Mouse (Mus musculus): ENCODE measurements around the gene Rnf212b.

Rnf212b gene

DNA sequence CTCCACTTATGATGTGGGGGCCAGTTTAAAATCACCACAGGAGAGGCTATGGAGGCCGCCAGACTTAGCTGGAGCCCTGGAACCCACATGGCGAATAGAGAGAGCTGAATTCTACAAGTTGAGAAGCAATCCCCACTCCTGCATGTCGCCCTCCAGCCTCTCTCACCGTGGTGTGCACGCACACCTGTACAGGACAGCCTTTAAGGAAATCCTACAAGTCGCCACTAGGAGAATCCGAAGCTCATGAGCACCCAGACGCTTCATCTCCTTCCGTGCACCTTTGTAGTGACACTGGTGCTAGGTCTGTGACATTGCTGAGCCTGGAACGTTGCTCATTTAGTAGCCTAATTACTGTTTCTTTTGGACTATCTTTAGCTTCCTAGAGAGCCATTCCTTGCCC, 14.3 kb upstream of the Rnf212b start:
- DNase-seq: peak; percentile 61

DNA sequence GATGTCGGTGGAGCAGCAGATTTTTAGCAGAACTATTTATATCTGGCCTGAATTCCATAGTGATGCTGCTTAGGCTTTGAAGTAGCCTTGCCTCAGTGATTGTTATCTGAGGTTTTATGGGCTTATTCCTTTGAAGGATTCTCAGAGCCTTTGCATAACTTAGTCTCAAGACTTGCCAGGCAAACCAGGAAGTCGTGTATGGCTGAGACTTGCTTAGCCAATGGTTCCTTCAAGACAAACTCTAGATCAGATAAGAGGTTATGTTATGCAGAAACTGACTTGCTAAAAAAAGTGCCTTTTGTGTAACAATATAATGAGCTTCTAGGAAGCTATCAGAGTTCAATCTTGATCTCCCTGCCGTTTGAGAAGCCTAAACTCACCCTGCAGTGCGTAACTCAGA, 11.5 kb upstream of the Rnf212b start:
- no peak for DNase-seq

DNA sequence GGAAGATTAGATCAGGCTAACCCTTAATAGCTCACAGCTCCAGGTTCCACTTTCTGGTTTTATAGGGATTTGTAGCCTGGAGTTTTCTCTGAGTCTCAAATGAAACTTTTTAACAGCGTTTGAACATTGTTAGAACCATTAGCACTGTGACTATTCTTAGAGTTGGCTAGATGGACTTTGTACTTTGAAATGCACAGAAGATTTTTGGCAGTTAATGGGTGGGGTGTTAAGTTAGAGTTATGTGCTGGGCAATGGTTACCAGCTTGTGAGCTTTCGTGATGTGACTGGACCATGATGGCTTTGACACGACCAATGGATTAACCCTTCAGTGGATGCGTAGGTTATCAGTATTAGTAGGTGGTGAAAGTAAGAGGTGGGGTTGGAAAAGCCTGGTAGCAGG, 7.8 kb upstream of the Rnf212b start:
- DNase-seq: peak; percentile 15

DNA sequence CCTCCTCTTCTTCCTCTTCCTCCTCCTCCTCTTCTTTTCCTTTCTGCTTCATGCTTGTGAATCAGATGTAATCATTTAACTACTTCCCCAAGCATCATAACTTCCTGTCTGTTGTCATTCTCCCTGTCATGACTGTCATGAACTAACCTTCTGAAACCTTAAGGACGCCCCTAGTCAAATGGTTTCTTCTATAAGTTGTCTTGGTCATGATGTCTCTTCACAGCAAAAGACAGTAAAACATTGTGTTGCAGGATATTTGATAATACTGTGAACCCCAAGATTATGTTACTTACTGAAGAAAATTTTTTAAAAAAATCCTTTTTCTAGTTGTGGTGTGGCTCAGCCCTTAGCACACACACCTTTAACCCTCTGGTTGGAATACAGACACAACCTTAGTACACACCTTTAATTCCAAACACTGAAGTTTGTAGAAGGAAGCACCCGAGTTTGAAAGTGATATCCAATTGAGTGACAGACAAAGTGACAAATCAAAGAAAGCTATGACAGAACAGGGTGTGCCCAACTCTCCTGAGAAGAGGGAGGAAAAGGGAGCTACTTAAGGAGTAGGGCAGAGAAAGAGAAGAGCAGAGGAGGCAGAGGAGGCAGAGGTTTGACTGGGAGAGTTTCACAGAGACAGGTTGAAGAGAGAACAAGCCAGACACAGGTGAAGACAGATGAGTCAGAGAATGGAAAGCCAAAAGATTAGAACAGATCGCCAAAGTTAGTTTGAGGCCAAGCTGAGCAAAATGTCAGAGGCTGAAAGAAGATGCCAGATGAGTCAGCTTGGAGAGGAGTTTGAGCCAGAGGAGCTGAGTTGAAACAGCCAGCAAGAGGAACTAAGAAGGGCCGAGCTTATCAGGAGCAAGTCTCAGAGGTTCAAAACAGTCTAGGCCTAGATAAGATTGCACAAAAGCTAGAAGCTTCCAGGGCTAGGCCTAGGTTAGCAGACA, 4.9 kb upstream of the Rnf212b start:
- peak; percentile 88 for DNase-seq

DNA sequence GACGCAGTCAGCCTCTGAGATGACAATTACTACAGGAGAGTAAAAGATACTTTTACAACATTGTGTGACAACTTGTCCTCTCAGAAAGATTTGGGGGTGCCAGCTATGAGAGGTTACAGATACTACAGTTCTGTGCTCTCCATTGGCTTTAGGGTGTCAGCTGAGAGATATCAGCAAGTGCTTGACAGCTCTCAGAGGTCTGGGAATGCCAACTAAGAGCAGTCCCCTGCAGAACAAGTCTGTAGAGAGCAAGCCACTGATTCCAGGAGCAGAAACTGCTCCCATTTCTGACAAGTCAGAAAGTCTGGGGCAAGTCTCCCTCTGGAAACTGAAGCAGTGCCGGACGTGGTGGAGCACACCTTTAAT, 4.3 kb upstream of the Rnf212b start:
- peak; percentile 37 for DNase-seq

DNA sequence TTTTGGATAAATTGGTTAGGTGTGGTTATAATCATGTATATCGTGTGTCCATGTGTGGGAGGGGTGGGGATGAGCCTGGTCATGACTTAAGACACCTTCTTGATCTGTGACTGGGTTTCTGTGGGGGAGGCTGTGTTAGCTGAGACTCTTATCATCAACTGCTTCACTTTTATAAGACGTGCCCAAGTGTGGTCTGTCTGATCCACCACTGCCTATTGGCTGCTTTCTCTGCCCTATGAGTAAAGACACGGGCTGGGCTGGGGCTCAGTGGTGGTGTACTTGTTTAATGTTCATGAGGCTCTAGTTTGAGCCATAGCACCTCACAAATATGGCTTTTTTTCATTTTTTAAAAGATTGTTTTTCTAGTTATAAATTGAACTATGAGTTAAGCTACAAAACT, 1.8 kb downstream of the Rnf212b start:
- DNase-seq: peak; percentile 76

DNA sequence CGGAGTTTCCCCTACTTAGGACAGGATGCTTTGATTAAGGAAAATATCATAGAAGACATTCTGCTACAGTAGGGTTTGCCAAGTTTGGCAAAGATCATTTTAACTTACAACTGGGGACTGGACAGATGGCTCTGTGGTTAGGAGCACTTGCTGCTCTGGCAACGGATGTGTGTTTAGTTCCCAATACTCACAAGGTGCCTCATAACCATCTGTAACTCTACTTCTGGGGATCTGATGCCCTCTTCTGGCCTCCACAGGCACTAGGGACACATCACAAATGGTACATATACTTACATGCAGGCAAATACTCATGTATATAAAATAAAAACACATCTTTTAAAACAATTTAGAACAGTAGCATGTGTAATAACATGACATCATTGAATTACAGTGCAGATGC, 3.9 kb downstream of the Rnf212b start:
- DNase-seq: peak; percentile 53

DNA sequence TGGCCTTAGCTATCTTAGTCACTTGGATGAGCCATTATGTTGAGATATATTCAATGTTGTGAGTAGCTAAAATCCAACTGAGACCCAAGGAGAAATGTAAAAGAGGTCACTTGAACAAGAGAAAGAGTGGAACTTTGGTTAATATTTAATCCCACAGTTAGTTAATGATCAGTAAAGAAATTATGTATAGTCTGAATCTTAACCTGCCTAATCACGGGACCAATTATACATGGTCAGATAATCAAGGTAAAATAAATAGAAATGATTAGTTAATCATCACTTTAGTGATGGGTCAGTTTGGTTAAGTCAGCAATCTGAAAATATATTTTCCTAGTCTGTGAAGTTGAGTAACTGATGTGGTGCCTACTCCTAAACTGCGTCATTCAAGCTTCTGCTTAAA, 8.4 kb downstream of the Rnf212b start:
- DNase-seq: no peak

DNA sequence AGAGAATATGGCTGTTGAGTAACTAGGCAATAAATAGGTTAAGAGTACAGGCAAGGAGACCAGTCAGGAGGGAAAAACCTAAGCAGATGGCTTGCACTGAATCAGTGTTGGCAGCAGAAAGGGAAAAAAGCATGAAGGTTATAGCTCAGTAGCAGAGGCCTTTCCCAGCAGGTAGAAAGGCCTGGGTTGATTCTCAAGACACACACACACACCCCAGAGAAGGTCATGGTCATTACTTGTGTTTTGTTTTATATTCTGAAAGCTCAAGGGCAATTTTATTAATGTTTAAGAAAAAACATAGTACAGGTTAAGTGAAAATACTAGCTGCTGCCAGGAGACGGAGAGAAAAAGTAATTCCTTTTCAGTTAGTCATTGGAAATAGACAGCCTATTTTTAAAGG, 9.8 kb downstream of the Rnf212b start:
- peak; percentile 18 for DNase-seq

DNA sequence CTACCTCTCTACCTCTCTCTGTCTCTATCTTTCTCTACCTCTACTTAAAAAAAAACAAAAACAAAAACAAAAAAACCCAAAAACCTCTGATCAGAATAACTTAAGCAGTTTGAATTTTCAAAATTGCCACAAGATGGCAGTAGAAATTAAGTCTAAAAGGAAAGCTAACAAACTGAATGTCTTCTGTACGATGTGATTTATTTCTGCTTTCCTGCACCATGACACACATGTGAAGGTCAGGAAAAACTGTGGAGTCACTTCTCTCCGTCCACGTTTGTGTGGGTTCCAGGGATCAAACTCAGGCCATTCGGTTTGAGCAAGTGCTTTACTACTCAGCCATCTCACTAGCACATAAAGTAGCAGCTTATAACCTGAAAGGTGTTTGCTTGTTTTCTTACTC, 29.5 kb downstream of the Rnf212b start:
- DNase-seq: no peak

DNA sequence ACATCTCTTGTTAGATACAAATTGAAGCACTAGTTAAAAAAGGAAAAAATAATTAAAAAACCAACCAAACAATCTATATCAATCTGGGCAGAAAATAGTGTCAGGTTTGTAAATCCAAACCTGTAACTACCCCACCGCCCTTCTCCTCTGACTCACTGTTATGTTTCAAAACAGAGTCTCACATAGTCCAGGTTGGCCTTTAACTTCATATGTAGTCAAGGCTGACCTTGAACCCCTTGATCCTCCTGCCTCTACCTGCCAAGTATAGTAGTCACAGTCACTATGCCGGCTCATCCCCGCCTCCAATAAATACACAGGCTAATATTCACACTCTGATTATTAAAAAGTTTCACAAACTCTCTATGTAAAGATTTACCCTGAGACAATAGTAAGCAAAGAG, 41.8 kb downstream of the Rnf212b start:
- no peak for DNase-seq

DNA sequence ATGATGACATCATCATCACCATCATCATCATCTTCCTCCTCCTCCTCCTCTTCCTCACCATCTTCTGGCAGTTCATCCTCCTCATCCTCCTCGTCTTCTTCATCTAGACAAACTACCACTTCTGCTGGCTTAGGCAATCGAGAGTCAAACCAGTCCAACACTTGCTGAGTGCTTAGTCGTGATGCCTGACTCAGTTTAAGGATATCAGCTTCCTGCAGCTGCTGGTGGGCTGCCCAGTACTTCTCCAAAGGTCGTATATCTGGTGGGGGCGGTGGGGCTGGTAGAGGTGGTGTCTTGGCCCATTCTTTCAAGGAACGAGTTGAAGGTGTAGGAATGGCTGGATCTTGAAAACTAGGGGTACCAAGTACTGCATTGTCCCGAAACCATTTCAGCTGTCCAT, 42.8 kb downstream of the Rnf212b start:
- peak; percentile 82 for DNase-seq

DNA sequence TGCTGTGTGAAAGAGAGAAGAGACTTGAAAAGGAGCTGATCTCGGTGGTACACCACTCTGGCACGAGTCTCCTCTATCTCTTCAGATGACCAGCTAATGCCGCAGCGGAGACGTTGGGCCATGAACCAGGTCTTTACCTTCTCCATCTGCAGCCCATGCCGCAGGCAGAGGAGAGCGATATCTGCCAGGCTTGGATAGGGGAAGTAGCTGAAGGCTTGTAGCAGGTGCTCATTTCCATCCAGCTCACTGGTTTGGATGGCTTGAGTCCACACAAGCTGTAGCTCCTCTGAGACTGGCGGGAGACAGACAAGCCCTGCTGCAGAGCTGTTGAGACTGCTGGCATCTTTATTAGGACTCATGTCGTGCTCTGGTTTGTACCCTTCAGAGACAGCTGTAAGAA, 44.0 kb downstream of the Rnf212b start:
- peak; percentile 82 for DNase-seq

DNA sequence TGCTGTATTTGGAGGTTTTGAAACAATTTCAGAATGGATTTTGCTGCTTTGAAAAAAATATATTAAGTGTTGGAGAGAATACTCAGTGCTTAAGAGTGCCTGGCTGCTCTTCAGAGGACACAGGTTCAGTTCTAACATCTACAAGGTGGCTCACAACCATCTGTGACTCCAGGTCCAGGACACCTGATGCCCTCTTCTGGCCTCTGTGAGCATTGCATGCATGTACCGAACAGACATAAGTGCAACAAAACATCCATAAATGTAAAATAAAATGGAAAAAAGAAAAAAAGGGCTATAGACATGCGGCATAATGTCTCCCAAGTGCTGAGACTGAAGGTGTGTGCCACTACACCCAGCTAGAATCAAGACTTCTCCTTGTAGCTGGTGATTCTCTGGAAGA, 46.6 kb downstream of the Rnf212b start:
- DNase-seq: peak; percentile 89

DNA sequence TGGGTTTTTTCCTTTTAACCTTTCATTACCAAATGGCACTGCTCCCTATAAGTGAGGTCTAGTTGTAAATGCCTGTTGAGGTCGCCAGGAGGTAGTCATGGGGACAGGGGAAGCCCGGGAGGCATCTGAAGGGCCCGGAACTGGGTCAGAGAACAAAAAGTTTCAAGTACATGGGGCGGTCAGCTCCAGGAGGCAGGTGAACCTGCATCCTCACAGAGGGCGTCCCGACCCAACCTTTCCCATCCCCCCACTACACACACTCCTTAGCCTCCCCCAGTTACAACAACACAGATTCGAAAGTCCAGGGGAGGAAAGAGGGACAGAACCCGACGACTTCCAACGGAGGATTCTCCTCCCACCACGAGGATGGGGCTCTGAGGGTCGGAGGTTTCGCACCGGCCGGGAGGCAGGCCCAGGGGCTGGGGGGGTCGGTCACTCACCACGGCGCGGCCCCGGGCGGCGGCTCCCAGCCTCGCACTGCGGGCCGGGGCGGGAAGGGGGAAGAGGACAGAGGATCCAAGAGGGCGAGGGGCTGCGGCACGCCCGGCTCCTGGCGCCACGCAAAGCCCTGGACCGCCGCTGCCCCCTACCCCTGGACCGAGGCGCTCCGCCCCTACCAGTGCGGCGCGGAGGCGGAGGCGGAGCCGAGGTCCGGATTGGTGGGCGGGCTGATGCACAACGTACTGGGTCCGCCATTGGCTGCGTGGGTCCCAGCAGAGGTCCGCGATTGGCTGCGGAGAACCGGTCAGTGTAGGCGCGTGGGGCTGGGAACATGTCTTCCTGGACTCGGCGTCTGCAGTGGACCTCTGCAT, 49.8 kb downstream of the Rnf212b start:
- DNase-seq: peak; percentile 100

DNA sequence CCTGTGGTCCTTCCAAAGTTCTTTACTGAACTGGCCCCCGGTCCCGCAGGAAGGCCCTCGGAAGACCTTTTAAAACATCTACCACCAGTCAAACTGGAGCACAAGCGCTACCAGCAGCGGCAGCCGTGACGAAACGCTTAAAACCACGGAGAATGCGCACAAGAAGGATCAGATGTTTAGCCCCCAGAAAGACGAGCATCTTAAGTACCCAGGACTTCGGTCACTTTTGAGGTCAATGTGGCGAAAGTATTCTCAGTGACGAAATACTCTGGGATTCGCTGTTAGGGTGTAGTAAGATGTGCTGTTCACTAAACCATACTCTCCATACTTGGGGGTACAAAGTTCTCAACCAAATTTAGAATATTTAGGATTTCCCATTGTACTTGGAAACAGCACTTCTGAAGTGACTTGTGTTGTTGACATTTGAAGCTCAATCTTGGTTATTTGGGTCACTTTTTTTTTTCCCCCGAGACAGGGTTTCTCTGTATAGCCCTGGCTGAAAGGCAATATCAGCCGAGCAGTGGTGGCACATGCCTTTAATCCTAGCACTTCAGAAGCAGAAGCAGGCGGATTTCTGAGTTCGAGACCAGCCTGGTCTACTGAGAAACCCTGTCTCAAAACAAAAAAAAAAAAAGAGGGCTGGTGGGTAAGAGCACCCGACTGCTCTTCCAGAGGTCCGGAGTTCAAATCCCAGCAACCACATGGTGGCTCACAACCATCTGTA, 50.5 kb downstream of the Rnf212b start:
- DNase-seq: peak; percentile 58

DNA sequence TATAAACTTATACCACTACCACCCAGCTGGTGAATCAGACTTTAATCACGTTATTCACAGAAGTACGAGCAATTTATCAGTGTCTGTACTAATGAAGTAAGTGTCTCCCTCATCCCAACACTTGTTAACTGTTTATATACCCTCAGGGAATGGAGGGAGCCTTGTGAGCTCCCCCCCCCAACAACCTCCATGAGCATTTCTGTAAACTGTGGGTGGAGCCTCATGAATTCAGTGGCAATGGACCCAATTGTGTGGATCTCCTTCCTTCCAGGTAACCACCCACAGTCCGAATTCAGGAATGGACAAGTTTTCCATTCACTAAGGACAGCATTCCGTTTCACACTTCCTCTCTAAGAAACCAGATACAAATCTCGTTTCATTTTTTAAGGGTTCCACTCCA, 51.7 kb downstream of the Rnf212b start:
- peak; percentile 63 for DNase-seq

DNA sequence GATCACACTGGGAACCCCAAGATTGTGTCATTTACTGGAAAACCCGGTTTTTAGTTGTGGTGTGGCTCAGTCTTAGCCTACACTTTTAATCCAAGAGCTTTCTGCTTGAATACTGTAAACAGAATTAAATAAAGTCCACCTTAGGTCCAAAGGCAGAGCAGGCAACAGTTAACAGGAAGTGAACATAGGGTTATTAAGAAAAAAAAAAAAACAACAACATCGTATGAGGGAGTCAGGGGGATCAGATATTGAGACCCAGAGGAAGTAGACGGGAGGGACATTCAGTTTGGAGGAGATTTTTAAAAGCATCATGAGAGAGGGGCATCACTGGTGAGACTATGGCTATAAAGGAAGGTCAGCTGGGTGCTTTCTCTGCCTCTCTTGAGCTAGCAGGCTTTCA, 52.3 kb downstream of the Rnf212b start:
- no peak for DNase-seq

DNA sequence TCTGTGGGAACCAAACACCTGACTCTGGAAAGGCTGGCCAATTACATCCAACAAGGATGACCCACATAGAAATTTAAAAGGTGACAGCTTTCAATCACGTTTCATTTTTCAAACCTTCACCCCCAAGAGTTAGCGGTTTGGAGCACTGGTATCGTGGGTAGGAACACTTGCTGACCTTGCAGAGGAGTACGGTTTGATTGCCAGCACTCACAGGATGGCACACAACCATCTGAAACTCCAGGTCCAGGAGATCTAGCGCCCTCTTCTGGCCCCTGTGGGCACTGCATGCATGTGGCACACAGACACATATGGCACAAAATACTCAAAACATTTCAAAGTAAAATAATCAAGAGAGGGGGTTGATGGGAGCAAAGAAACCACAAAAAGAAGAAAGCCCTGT, 53.0 kb downstream of the Rnf212b start:
- DNase-seq: peak; percentile 85

DNA sequence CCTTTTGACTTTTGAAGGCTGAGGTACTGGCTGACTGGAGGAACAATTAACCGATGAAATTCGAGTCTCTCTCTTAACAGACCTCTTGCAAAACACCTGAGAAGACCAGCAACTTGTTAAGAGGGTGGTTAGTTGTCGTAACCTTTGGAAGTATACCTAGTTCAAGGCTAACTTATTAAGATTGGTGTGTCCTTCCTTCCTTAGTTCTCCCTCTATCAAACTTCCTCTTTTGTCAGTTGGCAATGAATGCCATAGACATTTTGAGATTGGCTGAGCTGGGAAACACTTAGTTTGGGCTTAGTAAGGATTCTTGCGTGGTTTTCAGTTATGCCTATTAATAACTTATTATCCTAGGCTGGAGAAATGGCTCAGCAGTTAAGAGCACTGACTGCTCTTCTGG, 54.1 kb downstream of the Rnf212b start:
- DNase-seq: peak; percentile 3

DNA sequence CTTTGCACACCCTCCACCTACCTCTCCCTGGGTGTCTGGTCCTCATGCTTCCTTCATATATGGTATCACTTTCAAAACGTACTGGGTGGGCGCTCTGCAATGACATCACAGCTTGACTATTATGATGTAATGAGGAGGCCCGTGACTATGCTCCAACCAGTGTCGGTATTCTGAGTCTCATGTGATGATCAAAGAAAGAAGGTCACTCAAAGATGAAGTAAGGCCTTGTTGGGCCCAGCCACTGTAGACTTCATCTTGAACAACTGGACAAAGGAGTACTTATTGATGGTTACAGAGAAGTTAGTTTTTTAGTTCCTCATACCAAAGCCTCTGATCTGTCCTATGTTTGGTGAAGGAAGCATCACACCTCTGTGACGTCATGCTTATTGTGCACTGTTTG, 56.9 kb downstream of the Rnf212b start, which contains the start of gene Homez:
Homez (minus strand) TSS at position 101 of the 400 bp plus-strand sequence.
- DNase-seq: peak; percentile 63

DNA sequence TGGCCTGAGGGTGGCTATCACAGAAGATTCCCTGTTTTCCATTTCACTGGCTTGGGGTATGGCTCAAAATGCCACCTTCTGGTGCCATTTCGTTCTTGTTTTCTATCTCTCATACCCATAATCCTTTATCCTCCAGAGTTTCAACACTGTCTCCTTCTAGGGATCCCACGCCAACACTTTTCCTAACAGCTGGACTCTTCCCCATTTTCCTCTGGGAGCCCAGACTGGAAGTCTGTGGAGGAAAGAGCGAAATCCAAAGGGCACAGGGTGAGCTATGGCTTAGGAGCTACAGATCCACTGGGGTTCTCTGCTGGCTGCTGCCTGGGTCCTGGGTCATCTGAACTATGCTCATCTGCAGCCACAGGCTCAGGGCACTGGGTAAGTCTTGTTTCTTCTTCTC, 60.2 kb downstream of the Rnf212b start:
- DNase-seq: peak; percentile 85

DNA sequence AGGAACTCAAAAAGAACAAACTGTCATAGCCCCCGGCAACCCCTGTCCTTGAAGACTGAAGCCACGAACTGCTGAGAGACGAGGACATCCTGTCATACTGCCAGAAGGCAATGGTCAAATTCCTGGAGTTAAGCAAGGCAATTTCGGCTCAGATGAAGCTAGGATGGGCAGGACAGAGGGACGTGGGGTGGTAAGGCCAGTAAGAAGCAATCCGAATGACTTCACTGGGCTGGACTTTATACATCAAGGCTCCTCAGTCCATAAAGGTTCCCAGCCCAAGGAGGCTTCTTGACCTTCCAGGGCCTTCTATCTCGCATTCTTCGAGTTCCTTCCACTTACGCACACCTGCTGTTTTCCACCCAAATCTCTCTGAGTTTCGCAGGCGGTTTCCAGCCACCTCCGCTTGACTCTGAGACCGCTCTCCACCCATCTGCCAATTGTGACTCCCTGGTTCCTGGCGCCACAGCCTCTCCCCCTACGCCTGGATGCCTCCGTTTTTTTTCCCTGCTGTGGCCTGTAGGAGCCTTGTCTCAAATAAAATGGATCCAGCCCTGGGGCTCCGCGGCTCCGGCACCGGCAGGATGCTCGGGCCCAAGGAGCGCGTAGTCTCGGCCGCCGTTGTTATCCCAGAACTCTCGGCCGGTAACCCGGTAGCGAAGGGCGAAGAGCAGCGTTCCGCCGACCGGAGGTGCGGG, 62.0 kb downstream of the Rnf212b start:
- DNase-seq: no peak
